Mouse (Mus musculus): ENCODE data around the gene 1700092M07Rik.

- no peak for TF ChIP-seq CTCF (IDR thresholded peaks at IDR 0.05; ENCODE audit: control insufficient read depth, insufficient read depth, low read length)
- no peak for TF ChIP-seq POLR2A (IDR thresholded peaks at IDR 0.05; ENCODE audit: borderline replicate concordance, control insufficient read depth, low read depth, low read length)
Observed at GRCm38 (mm10) chr19:8773409-8773808, 32.9 kb downstream of the 1700092M07Rik start.

Data from bone marrow, adult 2 months (tissue).